Mouse (Mus musculus): ENCODE data around the gene Olfr625-ps1. TPM values are rescaled to one million over a fixed set of nuclear protein-coding genes. Genes with fewer than 3 reads are reported as not detected.
"Not testable (repeated sequence)": the region's sequence is repeated elsewhere in the genome, so short reads cannot be mapped to it uniquely, and the experiment has no call there.

The Olfr625-ps1 gene
- total RNA-seq (2021): not detected

DNA sequence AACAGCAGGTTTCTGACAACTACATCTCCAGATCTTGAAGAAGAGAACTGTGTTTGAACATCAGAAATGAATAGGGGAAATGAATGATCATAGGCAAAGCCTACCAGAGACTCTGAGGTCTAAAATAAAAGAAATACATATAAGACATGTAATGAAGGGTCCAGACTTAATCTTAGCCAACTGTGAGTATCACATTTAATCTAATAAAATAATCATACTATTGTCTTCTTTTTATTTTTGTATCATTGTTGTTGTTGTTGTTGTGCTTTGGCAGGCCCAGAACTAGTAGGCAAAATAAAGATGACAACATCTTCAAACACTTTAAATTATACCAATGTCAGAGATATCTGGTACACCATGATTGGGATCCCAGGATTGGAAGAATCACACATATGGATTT, at the start of gene Olfr625-ps1:
TSS of gene Olfr625-ps1 (plus strand) at position 301 of the 400 bp plus-strand sequence.
- intact Hi-C loops (cut with DNase I): no loop called here

DNA sequence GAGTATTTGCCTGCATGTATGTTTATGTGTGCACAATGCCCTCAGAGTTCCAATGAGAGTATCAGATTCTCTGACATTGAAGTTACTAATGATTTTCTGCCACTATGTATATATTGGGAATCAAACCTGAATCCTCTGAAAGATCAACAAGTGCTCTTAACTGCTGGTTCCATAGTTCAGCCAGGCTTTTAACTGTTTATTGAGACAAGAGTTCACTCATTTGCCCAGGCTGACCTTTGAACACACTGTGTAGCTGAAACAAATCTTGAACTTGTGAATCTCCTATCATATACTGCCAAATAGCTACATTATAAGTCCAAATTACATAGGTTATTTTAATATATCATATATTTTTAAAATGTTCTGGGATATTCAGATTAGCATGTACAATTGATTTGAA, 45.7 kb upstream of the Olfr625-ps1 start:
- intact Hi-C loops (cut with DNase I): no loop called here
- DNase-seq (ENCODE audit: extremely low spot score in 1 of 2, low spot score in 2 of 2): no peak

More for the DNA sequence above, at the start of gene Olfr625-ps1:
- DNase-seq (ENCODE audit: extremely low spot score in 1 of 2, low spot score in 2 of 2): no peak

DNA sequence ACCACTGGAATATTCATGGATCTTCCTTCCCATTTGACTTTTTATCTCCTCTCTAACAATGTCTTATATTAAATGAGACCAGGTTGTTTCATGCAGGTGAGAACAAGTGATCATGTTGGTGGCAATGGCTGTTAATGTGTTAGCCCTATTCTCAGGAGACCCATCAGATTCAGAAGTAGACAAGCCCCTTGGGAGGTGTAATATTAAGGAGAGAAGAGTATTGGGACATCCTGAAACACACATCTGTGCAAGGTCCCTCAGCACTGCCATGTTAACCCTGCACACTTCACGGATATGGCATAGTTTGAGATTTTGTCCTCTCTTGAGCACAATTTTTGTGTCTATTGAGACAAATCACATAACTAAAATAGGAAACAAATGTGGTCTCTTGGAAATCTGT, 39.9 kb upstream of the Olfr625-ps1 start, which contains the start of gene Olfr622:
TSS of gene Olfr622 (minus strand) at position 101 of the 400 bp plus-strand sequence.
- intact Hi-C loops (cut with DNase I): no loop called here
- no peak for DNase-seq (ENCODE audit: extremely low spot score in 1 of 2, low spot score in 2 of 2)

DNA sequence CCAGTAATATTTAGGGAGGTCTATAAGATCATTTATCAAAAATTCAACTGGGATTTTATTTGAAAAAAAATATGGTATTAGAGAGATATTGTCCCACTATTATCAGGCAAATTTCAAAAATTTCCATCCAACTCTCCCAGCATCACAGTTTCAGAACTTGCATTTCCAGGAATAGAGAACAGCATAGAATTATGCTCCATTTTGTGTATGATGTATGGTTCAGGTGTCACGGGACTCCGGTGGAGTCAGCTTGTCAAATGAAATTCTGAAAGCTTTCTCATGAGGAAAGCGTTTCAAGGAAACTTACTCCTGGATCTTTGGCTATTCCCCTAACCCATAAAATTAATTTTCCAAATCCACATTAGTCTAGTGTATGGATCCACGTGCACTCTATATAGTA, 38.5 kb upstream of the Olfr625-ps1 start:
- no peak for DNase-seq (ENCODE audit: extremely low spot score in 1 of 2, low spot score in 2 of 2)

DNA sequence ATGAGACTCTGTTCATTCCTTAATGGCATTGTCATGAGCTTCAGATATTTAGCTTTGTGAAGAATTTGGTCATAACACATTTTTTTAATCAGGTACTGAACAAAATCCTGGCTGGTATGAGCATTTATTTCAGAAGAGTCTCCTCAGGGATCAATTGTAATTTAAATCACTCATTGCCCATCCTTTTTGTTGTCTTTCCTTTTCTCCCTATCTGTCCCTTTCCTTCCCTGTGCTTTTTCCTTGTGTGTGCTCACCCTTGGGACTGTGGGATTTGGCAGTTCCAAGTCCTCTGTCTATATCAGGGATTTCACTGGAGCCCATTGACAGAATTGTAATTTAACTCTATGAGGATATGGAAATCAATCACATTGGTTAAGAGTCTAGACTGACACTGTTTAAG, 18.9 kb upstream of the Olfr625-ps1 start, which contains the start of gene Olfr623:
TSS of gene Olfr623 (minus strand) at position 101 of the 400 bp plus-strand sequence.
- intact Hi-C loops (cut with DNase I): no loop called here
- DNase-seq (ENCODE audit: extremely low spot score in 1 of 2, low spot score in 2 of 2): no peak

More for the DNA sequence above, 38.5 kb upstream of the Olfr625-ps1 start:
- intact Hi-C loops (cut with DNase I): no loop called here

DNA sequence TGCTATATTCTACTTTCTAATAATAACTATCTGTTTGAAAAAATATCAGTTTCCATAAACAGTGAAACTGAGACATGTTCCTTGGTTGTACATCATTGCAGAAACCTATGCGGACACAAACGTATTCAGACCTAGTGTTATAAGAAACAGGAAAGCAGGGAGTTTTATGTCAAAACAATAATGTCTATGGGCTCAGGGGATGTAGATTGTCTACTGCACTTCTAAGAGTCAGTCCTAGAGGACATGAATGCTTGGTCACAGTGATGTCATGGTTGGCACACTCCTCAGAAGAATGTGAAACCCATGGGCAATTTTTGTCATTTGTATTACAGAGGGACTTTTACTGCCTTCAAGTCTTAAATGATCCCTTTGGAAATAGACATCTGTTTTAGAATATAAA, 11.4 kb upstream of the Olfr625-ps1 start, which contains the start of gene Olfr624:
TSS of gene Olfr624 (minus strand) at position 101 of the 400 bp plus-strand sequence.
- DNase-seq (ENCODE audit: extremely low spot score in 1 of 2, low spot score in 2 of 2): no peak
- intact Hi-C loops (cut with DNase I): no loop called here

DNA sequence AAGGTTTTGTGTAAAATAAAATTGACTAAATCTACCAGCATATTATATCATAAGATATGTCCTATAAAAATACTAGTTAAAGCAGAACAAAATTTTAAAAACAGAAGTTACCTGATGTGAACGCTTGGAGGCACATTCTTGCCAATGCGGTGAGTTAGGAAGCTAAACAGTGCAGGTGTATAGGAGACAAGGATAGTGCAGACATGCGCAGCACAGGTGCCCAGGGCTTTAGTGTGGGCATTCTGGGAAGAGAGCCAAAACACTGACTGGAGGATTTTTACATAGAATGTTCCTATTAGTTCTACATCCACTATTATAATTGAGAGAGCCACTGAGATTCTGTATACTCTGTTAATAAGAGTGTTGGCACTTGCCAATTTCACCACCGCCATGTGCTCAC, 16.9 kb downstream of the Olfr625-ps1 start:
- DNase-seq (ENCODE audit: extremely low spot score in 1 of 2, low spot score in 2 of 2): no peak
- intact Hi-C loops (cut with DNase I): no loop called here

DNA sequence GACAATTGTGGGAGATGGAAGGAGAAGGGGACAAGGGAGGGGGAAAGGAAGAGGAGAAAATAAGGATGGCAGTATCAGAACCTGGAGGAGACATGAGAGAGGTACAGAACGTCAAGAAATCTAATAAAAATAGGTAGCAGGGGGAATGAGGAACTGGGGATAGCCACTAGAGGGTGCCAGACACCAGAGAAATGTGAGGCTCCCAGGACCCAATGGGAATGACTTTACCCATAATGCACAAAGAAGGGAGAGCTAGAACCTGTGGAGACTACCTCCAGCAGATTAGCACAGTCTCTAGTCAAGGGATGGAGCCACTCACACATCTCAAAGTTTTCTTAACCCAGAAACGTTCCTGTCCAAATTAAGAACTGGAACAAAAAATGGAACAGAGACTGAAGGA, 29.5 kb downstream of the Olfr625-ps1 start:
- DNase-seq (ENCODE audit: extremely low spot score in 1 of 2, low spot score in 2 of 2): no peak

DNA sequence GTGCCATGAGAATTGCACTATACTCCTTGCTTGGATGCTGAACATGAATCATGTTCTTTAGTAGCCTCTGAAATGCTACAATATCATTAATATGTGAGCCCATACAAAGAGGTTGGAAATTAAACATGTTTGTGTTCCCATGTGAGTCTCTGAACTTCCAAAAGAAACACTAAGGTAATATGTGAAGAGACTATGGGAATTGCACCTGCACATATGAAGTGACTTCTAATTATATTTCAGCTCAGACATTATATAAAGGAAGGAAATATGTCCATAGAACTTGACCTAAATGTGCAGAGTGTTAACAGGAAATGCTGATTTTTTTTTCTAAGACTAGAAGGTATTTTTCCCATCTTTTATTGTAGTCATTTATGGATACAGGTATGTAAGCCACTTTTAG, 31.9 kb downstream of the Olfr625-ps1 start, which contains the start of gene Olfr243:
TSS of gene Olfr243 (plus strand) at position 301 of the 400 bp plus-strand sequence.
- intact Hi-C loops (cut with DNase I): no loop called here
- no peak for DNase-seq (ENCODE audit: extremely low spot score in 1 of 2, low spot score in 2 of 2)

More for the DNA sequence above, 29.5 kb downstream of the Olfr625-ps1 start:
- intact Hi-C loops (cut with DNase I): no loop called here

DNA sequence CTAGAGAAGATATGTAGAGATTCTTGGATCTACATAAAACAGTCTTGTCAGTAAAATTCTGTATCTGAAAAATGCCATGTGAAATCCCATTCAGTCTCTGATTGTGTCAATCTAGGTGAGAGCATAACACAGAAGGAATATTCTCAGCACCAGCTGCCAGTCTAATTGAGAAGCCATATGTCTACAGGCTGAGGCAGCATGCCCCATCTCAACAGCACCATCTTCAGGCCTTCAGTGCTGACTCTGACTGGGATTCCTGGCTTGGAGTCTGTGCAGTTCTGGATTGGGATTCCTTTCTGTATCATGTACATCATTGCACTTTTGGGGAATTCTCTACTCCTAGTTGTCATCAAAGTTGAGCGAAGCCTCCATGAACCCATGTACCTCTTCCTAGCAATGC, 33.9 kb downstream of the Olfr625-ps1 start:
- intact Hi-C loops (cut with DNase I); DNase-seq (ENCODE audit: extremely low spot score in 1 of 2, low spot score in 2 of 2): not testable (repeated sequence)

DNA sequence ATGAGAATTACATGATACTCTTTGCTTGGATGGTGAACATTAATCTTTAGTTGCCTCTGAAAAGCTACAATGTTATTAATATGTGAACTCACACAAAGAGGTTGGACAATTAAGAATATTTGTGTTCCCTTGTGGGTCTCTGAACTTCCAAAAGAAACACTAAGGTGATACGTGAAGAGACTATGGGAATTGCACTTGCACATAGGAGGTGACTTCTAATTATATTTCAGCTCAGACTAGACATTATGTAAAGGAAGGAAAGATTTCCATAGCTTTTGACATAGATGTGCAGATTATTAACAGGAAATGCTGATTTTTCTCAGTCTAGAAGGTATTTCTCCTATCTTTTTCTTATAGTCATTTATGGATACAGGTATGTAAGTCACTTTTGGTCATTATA, 47.6 kb downstream of the Olfr625-ps1 start, which contains the start of gene Olfr628:
TSS of gene Olfr628 (plus strand) at position 301 of the 400 bp plus-strand sequence.
- no peak for DNase-seq (ENCODE audit: extremely low spot score in 1 of 2, low spot score in 2 of 2)
- intact Hi-C loops (cut with DNase I): no loop called here

Other genes with a start within 250 kb of the Olfr625-ps1 start
- not detected for gene Olfr605, start 237.3 kb upstream of the Olfr625-ps1 start, total RNA-seq (2021)
- gene Olfr606, start 233.7 kb upstream of the Olfr625-ps1 start, total RNA-seq (2021): not detected
- gene Olfr607, start 218.6 kb upstream of the Olfr625-ps1 start, total RNA-seq (2021): not detected
- gene Olfr608, start 212.8 kb upstream of the Olfr625-ps1 start, total RNA-seq (2021): not detected
- gene Olfr609, start 184.7 kb upstream of the Olfr625-ps1 start, total RNA-seq (2021): not detected
- not detected for gene Olfr610, start 170.6 kb upstream of the Olfr625-ps1 start, total RNA-seq (2021)
- not detected for gene Olfr611, start 161.9 kb upstream of the Olfr625-ps1 start, total RNA-seq (2021)
- not detected for gene Olfr612, start 140.0 kb upstream of the Olfr625-ps1 start, total RNA-seq (2021)
- gene Olfr613, start 134.6 kb upstream of the Olfr625-ps1 start, total RNA-seq (2021): not detected
- gene Olfr615, start 126.6 kb upstream of the Olfr625-ps1 start, total RNA-seq (2021): not detected
- gene Olfr616, start 113.6 kb upstream of the Olfr625-ps1 start, total RNA-seq (2021): not detected
- not detected for gene Olfr617, start 109.7 kb upstream of the Olfr625-ps1 start, total RNA-seq (2021)
- gene Olfr618, start 92.6 kb upstream of the Olfr625-ps1 start, total RNA-seq (2021): not detected
- gene Olfr619, start 82.1 kb upstream of the Olfr625-ps1 start, total RNA-seq (2021): not detected
- not detected for gene Olfr620, start 70.2 kb upstream of the Olfr625-ps1 start, total RNA-seq (2021)
- not detected for gene Olfr622, start 40.0 kb upstream of the Olfr625-ps1 start, total RNA-seq (2021)
- not detected for gene Olfr623, start 19.0 kb upstream of the Olfr625-ps1 start, total RNA-seq (2021)
- gene Olfr624, start 11.5 kb upstream of the Olfr625-ps1 start, total RNA-seq (2021): not detected
- gene Olfr243, start 32.0 kb downstream of the Olfr625-ps1 start, total RNA-seq (2021): not detected
- not detected for gene Olfr628, start 47.7 kb downstream of the Olfr625-ps1 start, total RNA-seq (2021)
- not detected for gene Olfr629, start 62.2 kb downstream of the Olfr625-ps1 start, total RNA-seq (2021)
- gene Olfr630, start 74.6 kb downstream of the Olfr625-ps1 start, total RNA-seq (2021): not detected
- not detected for gene Olfr69, start 88.9 kb downstream of the Olfr625-ps1 start, total RNA-seq (2021)
- gene Olfr68, start 97.0 kb downstream of the Olfr625-ps1 start, total RNA-seq (2021): not detected
- gene Olfr67, start 109.1 kb downstream of the Olfr625-ps1 start, total RNA-seq (2021): not detected
- 100 to 1,000 TPM in 1 of 2 experiments, 10 to 100 TPM in 1; 58.1 to 118 TPM for gene Hbb-bt, start 131.3 kb downstream of the Olfr625-ps1 start, total RNA-seq (2021)
- gene Hbb-bs, start 145.4 kb downstream of the Olfr625-ps1 start, total RNA-seq (2021): 100 to 1,000 TPM; 487 to 924 TPM
- gene Hbb-bh2, start 157.8 kb downstream of the Olfr625-ps1 start, total RNA-seq (2021): not detected
- gene Hbb-bh1, start 160.4 kb downstream of the Olfr625-ps1 start, total RNA-seq (2021): not detected
- gene Hbb-y, start 170.5 kb downstream of the Olfr625-ps1 start, total RNA-seq (2021): not detected
- not detected for gene Olfr66, start 203.5 kb downstream of the Olfr625-ps1 start, total RNA-seq (2021)
- gene Olfr64, start 211.8 kb downstream of the Olfr625-ps1 start, total RNA-seq (2021): not detected
- under 1 TPM in 1 of 2 experiments, not detected in 1; 0.19 TPM for gene Olfr65, start 220.8 kb downstream of the Olfr625-ps1 start, total RNA-seq (2021)
- not detected for gene Olfr631, start 246.1 kb downstream of the Olfr625-ps1 start, total RNA-seq (2021)